Mouse (Mus musculus) lung, postnatal 0 days (tissue): ENCODE results near the gene Cd63.

Experiments used
- CTCF ChIP-seq: IDR thresholded peaks from 2 replicates; pipeline ENCODE4 v1.5.1; 2016; ENCODE audit warnings: antibody characterized with exemption, mild to moderate bottlenecking
- EP300 ChIP-seq: IDR thresholded peaks from 2 replicates; pipeline ENCODE4 v1.6.1; 2016; ENCODE audit warnings: antibody characterized with exemption, mild to moderate bottlenecking, control low read depth

GRCm38 (mm10) chr10:128878291-128878690, 22.5 kb upstream of the Cd63 start:
- TF ChIP-seq CTCF (no peak), EP300 (no peak)
